Mouse (Mus musculus) spleen, adult 2 months (tissue): ENCODE data around the gene Ccng2. TPM values are rescaled to one million over a fixed set of nuclear protein-coding genes. Genes with fewer than 3 reads are reported as not detected.

Experiments used
- DNase-seq, 2 experiments: peaks; one replicate each; pipeline versions ENCODE4 v3.0.0 to v3.0.0-alpha.2; 2012 to 2021; ENCODE audit warnings: low spot score in 2 of 2, low read depth in 1 of 2
- H3K27ac ChIP-seq: fragments of 200-500 bp; 2 replicates; pipeline ENCODE4 v1.5.1; 2012; ENCODE audit warnings: low read length, inconsistent platforms; ENCODE audit not compliant: insufficient read depth
- H3K27me3 ChIP-seq: fragments of 200-500 bp; 2 replicates; pipeline ENCODE4 v1.6.1; 2012; ENCODE audit warnings: mild to moderate bottlenecking, moderate library complexity, low read length, inconsistent platforms; ENCODE audit not compliant: control insufficient read depth, insufficient read depth
- H3K36me3 ChIP-seq: fragments of 200-500 bp; 2 replicates; pipeline ENCODE4 v1.6.1; 2012; ENCODE audit warnings: mild to moderate bottlenecking, low read length, inconsistent platforms; ENCODE audit not compliant: control insufficient read depth, insufficient read depth
- H3K4me1 ChIP-seq: fragments of 200-500 bp; 2 replicates; pipeline ENCODE4 v1.6.1; 2011; ENCODE audit warnings: inconsistent platforms; ENCODE audit not compliant: control insufficient read depth, insufficient read depth, insufficient read length
- H3K4me3 ChIP-seq: fragments of 200-500 bp; 2 replicates; pipeline ENCODE4 v1.5.1; 2011; ENCODE audit warnings: mild to moderate bottlenecking, inconsistent platforms; ENCODE audit not compliant: insufficient read depth, insufficient read length; ENCODE audit errors: extremely low read depth
- CTCF ChIP-seq: fragments of 200-500 bp; IDR thresholded peaks from 2 replicates; pipeline ENCODE4 v1.5.1; 2011; ENCODE audit warnings: mild to moderate bottlenecking, inconsistent platforms; ENCODE audit not compliant: insufficient read depth, insufficient read length, insufficient replicate concordance; ENCODE audit errors: extremely low read depth
- POLR2A ChIP-seq: fragments of 200-500 bp; IDR thresholded peaks from 2 replicates; pipeline ENCODE4 v1.6.1; 2011; ENCODE audit warnings: low read depth, low read length, inconsistent platforms
- WGBS: fragments of 180-500 bp; shearing (Covaris S2); methylation state at CpG from one replicate; pipeline ENCODE4 v1.1.7; 2018; 5-methylcytosine and 5-hydroxymethylcytosine counted together
- polyA plus RNA-seq: library from polyadenylated mRNA; depleted of rRNA; stranded (reverse); fragments of >200 nt; gene quantifications from 2 replicates; pipeline ENCODE4 v1.2.3, GENCODE M21; 2012; rRNA removed

Ccng2 gene
- 39.3 and 51.3 TPM in 2 replicates for polyA plus RNA-seq

DNA sequence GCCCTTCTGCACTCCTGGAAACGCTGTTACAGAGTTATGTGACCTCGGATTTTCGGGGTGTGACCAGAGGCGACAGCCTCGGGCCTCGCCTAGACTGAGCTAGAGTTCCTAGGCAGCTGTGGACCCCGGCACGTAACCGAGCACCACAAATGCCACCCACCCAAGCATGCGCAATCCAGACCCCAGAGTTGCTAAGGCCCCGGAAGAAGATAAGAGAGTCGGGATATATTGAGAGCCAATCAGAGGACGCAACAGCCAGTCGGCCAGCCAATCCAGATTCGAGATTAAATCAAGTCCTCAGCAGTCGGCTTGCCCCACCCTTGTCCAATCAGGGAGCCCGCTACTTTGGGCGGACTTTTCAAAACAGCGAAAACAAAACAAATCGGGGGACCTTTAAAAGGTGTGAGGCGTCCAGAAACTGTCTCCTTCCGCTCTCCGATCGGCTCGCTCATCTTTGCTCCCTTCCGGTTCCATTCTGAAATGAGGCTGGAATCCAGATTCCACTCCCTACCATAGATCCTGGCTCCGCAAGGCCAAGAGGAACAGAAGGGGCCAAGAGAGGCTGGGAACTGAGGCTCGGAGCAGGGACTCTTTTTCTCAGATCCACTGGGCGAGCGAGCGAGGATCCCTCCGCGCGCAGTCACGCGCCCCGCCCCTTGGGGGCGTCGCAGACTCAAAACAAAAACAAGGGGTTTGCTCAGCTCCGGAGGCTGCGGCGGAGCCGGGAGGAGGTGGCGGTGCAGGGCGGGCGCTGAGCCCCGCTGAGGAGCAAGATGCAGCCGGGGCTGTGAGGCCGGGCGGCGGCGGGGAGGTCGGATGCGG, at the start of gene Ccng2:
Ccng2 (plus strand) TSS at position 375 of the 822 bp plus-strand sequence.
- under 1% methylated on average over 52 of the region's 54 CpGs for WGBS
- Histone ChIP-seq H3K36me3 (peaks cover 17% of the 10 kb centered on the region), H3K27me3 (no peaks in the 10 kb centered on the region), H3K4me3 (peak within 1 kb of the TSS; percentile 79), H3K27ac (peak within 1 kb of the TSS; percentile 98), H3K4me1 (peaks cover 16% of the 10 kb centered on the region)
- peak; percentile 95 for TF ChIP-seq POLR2A
- no peak for TF ChIP-seq CTCF
- peak; percentile 98 to 99 for DNase-seq

DNA sequence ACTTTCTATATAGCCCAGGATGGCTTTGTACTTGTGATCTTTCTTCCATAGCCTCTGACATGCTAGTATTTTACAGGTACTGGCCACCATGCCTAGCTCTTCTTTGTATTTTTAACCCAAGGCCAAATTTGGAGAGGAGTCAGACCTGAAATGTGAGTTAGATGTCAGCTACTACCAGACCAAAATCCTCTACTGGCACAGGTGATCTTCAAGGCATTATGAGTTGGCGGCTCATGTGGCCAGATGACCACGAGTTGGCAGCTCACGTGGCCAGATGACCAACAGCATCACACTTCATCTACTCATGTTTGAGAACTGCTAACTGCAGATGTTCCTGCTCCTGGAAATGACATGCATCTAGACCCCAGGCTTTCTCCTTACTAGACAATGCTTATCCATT, 48.7 kb upstream of the Ccng2 start:
- H3K36me3 ChIP-seq, result no peaks in the 10 kb centered on the region
- no peaks in the 10 kb centered on the region for H3K27me3 ChIP-seq
- no peak for DNase-seq
- TF ChIP-seq CTCF (no peak), POLR2A (no peak)
- no peaks in the 10 kb centered on the region for H3K4me1 ChIP-seq
- WGBS, result 89% methylated on average over 3 of the region's 3 CpGs
- no peak overlapping the region for H3K27ac ChIP-seq
- H3K4me3 ChIP-seq, result no peak overlapping the region

DNA sequence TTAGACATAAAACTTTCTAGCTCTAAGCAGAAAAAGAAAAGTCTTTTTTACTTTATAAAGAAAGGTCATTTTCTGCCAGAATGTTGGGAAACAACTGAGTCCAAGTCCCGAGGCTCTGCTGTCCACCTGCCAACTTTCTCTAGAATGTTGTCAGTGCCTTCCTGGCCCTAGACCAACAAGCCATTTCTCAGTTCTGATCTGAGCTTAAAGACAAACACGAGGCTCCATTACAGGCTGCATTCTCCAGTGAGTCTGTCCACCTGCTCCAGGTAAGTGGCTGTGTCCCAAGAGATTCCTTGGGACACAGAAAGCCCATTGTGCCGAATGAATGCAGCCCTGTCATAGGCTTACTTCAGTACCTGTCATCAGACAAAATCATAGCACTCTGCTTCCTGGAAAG, 45.4 kb upstream of the Ccng2 start:
- Histone ChIP-seq H3K27ac (no peak overlapping the region), H3K4me1 (no peaks in the 10 kb centered on the region), H3K4me3 (no peak overlapping the region), H3K36me3 (no peaks in the 10 kb centered on the region), H3K27me3 (no peaks in the 10 kb centered on the region)
- WGBS, result 73% methylated on average over 3 of the region's 3 CpGs
- DNase-seq, result no peak
- TF ChIP-seq POLR2A, result no peak
- TF ChIP-seq CTCF, result no peak

DNA sequence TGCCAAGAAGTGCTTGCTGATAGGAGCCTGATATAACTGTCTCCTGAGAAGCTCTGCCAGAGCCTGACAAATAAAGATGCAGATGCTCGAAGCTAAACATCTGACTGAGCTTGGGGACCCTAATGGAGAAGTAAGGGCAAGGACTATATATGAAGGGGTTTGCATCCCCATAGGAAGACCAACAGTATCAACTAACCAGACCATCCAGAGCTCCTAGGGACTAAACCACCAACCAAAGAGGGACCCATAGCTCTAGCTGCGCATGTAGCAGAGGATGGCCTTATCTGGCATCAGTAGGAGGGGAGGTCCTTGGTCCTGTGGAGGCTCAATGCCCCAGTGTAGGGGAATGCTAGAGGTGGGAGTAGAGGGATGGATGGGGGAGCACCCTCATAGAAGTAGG, 42.5 kb upstream of the Ccng2 start:
- peaks cover 3% of the 10 kb centered on the region for H3K4me1 ChIP-seq
- DNase-seq, result no peak
- no peak overlapping the region for H3K4me3 ChIP-seq
- no peaks in the 10 kb centered on the region for H3K27me3 ChIP-seq
- WGBS, result 83% methylated on average over 2 of the region's 2 CpGs
- H3K27ac ChIP-seq, result no peak overlapping the region
- TF ChIP-seq POLR2A (no peak), CTCF (no peak)
- no peaks in the 10 kb centered on the region for H3K36me3 ChIP-seq

DNA sequence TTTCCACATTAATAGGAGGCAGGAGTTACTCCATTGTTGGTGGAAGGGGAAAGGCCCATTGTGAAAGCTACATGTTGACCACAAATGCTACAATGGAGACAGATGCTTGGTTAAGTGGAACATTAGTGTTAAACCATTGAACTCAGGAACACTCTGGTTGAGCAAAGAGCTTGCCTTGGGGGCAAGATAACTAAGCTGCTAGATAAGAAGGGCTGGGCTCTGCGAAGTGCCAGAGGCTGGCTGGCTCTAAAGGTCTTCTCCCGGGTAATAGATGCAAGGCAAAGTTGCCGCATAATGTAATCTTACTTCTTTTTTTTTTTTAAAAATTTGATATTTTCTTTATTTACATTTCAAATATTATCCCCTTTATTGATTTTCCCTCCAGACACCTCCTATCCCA, 39.9 kb upstream of the Ccng2 start:
- Histone ChIP-seq H3K27me3 (no peaks in the 10 kb centered on the region), H3K27ac (no peak overlapping the region), H3K36me3 (no peaks in the 10 kb centered on the region), H3K4me3 (no peak overlapping the region), H3K4me1 (peaks cover 5% of the 10 kb centered on the region)
- WGBS, result 85% methylated on average over 3 of the region's 3 CpGs
- no peak for DNase-seq
- no peak for TF ChIP-seq POLR2A
- no peak for TF ChIP-seq CTCF

DNA sequence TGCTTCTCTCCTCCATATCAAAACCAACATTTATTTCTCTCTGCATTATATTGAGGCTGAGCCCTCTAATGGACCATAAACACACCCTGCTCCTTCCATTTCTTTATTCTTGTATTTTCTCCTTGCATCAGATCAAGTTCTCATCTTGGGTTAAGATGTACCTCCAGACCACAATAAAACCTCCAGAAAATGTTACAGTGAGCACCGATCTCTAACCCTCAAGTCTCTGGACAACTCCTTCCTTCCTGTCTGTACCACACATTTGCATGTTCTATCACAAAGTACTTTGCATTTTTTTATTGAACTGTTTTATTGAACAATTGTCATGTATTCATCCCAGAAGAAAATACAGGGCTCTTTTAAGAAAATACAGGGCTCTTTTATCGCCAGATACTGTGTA, 37.5 kb upstream of the Ccng2 start:
- H3K4me3 ChIP-seq, result no peak overlapping the region
- TF ChIP-seq POLR2A (no peak), CTCF (no peak)
- WGBS, result 37% methylated on average over 2 of the region's 2 CpGs
- H3K36me3 ChIP-seq, result no peaks in the 10 kb centered on the region
- H3K27ac ChIP-seq, result no peak overlapping the region
- H3K4me1 ChIP-seq, result peaks cover 14% of the 10 kb centered on the region
- DNase-seq, result no peak
- no peaks in the 10 kb centered on the region for H3K27me3 ChIP-seq

DNA sequence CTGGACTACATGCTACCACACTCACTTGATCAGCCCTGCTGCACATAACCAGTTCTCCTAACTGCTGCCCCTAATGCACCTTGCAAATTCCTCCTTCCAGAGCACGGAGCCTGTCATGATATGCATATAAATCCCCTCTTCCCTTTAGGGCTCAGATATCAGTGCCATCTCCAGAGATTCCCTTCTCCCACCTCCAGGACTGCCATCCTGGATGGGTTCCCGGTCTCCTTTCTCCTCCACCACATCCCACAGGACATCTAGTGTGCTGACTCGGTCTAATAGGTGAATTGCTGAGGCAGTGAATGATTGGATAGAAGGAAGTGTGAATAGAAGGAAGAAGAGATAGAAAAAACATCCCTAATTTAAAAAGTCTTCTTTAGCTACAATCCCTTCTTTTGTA, 35.3 kb upstream of the Ccng2 start:
- H3K4me1 ChIP-seq, result peaks cover 18% of the 10 kb centered on the region
- no peak overlapping the region for H3K4me3 ChIP-seq
- no peaks in the 10 kb centered on the region for H3K27me3 ChIP-seq
- no peak for TF ChIP-seq POLR2A
- no peak for TF ChIP-seq CTCF
- H3K27ac ChIP-seq, result no peak overlapping the region
- no peak for DNase-seq
- no peaks in the 10 kb centered on the region for H3K36me3 ChIP-seq
- WGBS, result 86% methylated on average over 3 of the region's 3 CpGs
